Mouse (Mus musculus) kidney, postnatal 4 days (tissue): ENCODE measurements at regions not wholly inside any gene's neighbourhood (a gene's known extent, or its start where the extent isn't known, plus 50 kb on each side); places are given as distances from the start of the nearest gene placed in this dataset.

Experiments used
- DNase-seq, 2 experiments: peaks; one replicate each; pipeline ENCODE4 v3.0.0; 2021; ENCODE audit warnings: mixed read lengths in 2 of 2

GRCm38 (mm10) chr17:45865944-45866343 lies 132.3 kb upstream of the 1600014C23Rik start:
- DNase-seq, result peak in 1 of 2 experiments; percentile 30

GRCm38 (mm10) chr17:45863471-45864205 lies 130.0 kb upstream of the 1600014C23Rik start:
- DNase-seq, result peak; percentile 48 to 69

GRCm38 (mm10) chr17:45863031-45863430 lies 129.4 kb upstream of the 1600014C23Rik start:
- peak in 1 of 2 experiments; percentile 34 for DNase-seq

GRCm38 (mm10) chr17:45859441-45859840 lies 125.8 kb upstream of the 1600014C23Rik start:
- no peak for DNase-seq

- DNase-seq, result no peak
These were observed 120.4 kb upstream of the 1600014C23Rik start for GRCm38 (mm10) chr17:45853931-45854653.

GRCm38 (mm10) chr17:45852402-45852801 lies 118.8 kb upstream of the 1600014C23Rik start:
- DNase-seq, result no peak

GRCm38 (mm10) chr17:45851723-45852396 lies 118.2 kb upstream of the 1600014C23Rik start:
- no peak for DNase-seq

GRCm38 (mm10) chr17:45850976-45851375 lies 117.3 kb upstream of the 1600014C23Rik start:
- no peak for DNase-seq

- DNase-seq, result no peak
These were observed 116.5 kb upstream of the 1600014C23Rik start for GRCm38 (mm10) chr17:45850174-45850573.

GRCm38 (mm10) chr17:45848605-45849004 lies 115.0 kb upstream of the 1600014C23Rik start:
- peak; percentile 75 to 82 for DNase-seq

GRCm38 (mm10) chr17:45847701-45848378 lies 114.2 kb upstream of the 1600014C23Rik start:
- DNase-seq, result no peak

GRCm38 (mm10) chr17:45845832-45846231 lies 112.2 kb upstream of the 1600014C23Rik start:
- no peak for DNase-seq

- peak; percentile 54 to 62 for DNase-seq
These were observed 103.1 kb upstream of the 1600014C23Rik start for GRCm38 (mm10) chr17:45836731-45837130.

GRCm38 (mm10) chr17:45836253-45836652 lies 102.6 kb upstream of the 1600014C23Rik start:
- DNase-seq, result peak; percentile 42 to 67

GRCm38 (mm10) chr17:45834518-45835071 lies 101.0 kb upstream of the 1600014C23Rik start:
- no peak for DNase-seq

- DNase-seq, result no peak
These were observed 96.7 kb upstream of the 1600014C23Rik start for GRCm38 (mm10) chr17:45830324-45830723.

- DNase-seq, result no peak
These were observed 95.9 kb upstream of the 1600014C23Rik start for GRCm38 (mm10) chr17:45829571-45829970.

GRCm38 (mm10) chr17:45828843-45829242 lies 95.2 kb upstream of the 1600014C23Rik start:
- DNase-seq, result no peak

GRCm38 (mm10) chr17:45828284-45828824 lies 94.7 kb upstream of the 1600014C23Rik start:
- DNase-seq, result no peak

GRCm38 (mm10) chr17:45824977-45825376 lies 91.3 kb upstream of the 1600014C23Rik start:
- DNase-seq, result no peak

- DNase-seq, result no peak
These were observed 89.9 kb upstream of the 1600014C23Rik start for GRCm38 (mm10) chr17:45823501-45823900.

- no peak for DNase-seq
These were observed 88.8 kb upstream of the 1600014C23Rik start for GRCm38 (mm10) chr17:45822427-45822826.
